Mouse (Mus musculus) spleen, adult 2 months (tissue): ENCODE results near the gene Dpp9.

Experiments
- CTCF ChIP-seq: fragments of 200-500 bp; IDR thresholded peaks from 2 replicates; pipeline ENCODE4 v1.5.1; 2011; ENCODE audit warnings: mild to moderate bottlenecking, inconsistent platforms; ENCODE audit not compliant: insufficient read depth, insufficient read length, insufficient replicate concordance; ENCODE audit errors: extremely low read depth
- POLR2A ChIP-seq: fragments of 200-500 bp; IDR thresholded peaks from 2 replicates; pipeline ENCODE4 v1.6.1; 2011; ENCODE audit warnings: low read depth, low read length, inconsistent platforms

GRCm38 (mm10) chr17:56194357-56194756 lies 24.3 kb downstream of the Dpp9 start:
- TF ChIP-seq POLR2A (no peak), CTCF (no peak)
